Mouse (Mus musculus): ENCODE results near the gene Dapk2. TPM values are rescaled to one million over a fixed set of nuclear protein-coding genes. Genes with fewer than 3 reads are reported as not detected.

Dapk2 gene
- polyA plus RNA-seq, 2 experiments: 11.7 to 25.2 TPM

- Histone ChIP-seq H3K9ac (replicated peaks) (no peak overlapping the region), H3K27ac (no peak overlapping the region), H3K27me3 (ENCODE audit: control insufficient read depth, insufficient read depth, low read length) (no peaks in the 10 kb centered on the region; the same call in 1 of the 2 replicates), H3K4me2 (ENCODE audit: low read depth) (no peak overlapping the region), H3K4me3 (ENCODE audit: insufficient read depth in 1 of 2, low read depth in 2 of 2, low read length in 2 of 2) (no peak overlapping the region), H3K4me1 (replicated peaks; ENCODE audit: control insufficient read depth in 2 of 2, insufficient read depth in 2 of 2, low read length in 1 of 2) (peaks cover 5 to 13% of the 10 kb centered on the region in 2 experiments), H3K36me3 (replicated peaks; ENCODE audit: control insufficient read depth, insufficient read depth, low read depth) (no peaks in the 10 kb centered on the region), H3K9me3 (ENCODE audit: control insufficient read depth, low read length) (no peaks in the 10 kb centered on the region)
- ATAC-seq (ENCODE audit: insufficient read depth) (no peak), DNase-seq (ENCODE audit: low read depth in 3 of 3, low spot score in 3 of 3) (no peak)
- no peak for TF ChIP-seq CTCF (IDR thresholded peaks at IDR 0.05; ENCODE audit: low read depth)
- TF ChIP-seq EP300 (IDR thresholded peaks at IDR 0.05; ENCODE audit: low read depth): no peak
- WGBS (ENCODE audit: insufficient replicate concordance): 38% methylated on average over 2 of the region's 2 CpGs
Measured at GRCm38 (mm10) chr9:66300448-66301027, 142.5 kb downstream of the Dapk2 start.

GRCm38 (mm10) chr9:66304320-66305090 is 146.5 kb downstream of the Dapk2 start:
- no peak overlapping the region for H3K27ac ChIP-seq
- no peaks in the 10 kb centered on the region; the same call in 1 of the 2 replicates for H3K27me3 ChIP-seq (ENCODE audit: control insufficient read depth, insufficient read depth, low read length)
- DNase-seq (ENCODE audit: low read depth in 3 of 3, low spot score in 3 of 3) (peak; percentile 23 to 37 (median 30)), ATAC-seq (ENCODE audit: insufficient read depth) (peak; percentile 28; the same call in 1 of the 2 replicates)
- WGBS (ENCODE audit: insufficient replicate concordance): 79% methylated on average over 3 of the region's 3 CpGs
- no peaks in the 10 kb centered on the region for H3K36me3 ChIP-seq (replicated peaks; ENCODE audit: control insufficient read depth, insufficient read depth, low read depth)
- peak overlapping the region; percentile 70 for H3K4me2 ChIP-seq (ENCODE audit: low read depth)
- H3K9me3 ChIP-seq (ENCODE audit: control insufficient read depth, low read length): no peaks in the 10 kb centered on the region
- H3K9ac ChIP-seq (replicated peaks): no peak overlapping the region
- peak overlapping the region in 1 of 2 experiments; percentile 52; a peak in 1 of 4 replicates for H3K4me3 ChIP-seq (ENCODE audit: insufficient read depth in 1 of 2, low read depth in 2 of 2, low read length in 2 of 2)
- peaks cover 5 to 12% of the 10 kb centered on the region in 2 experiments for H3K4me1 ChIP-seq (replicated peaks; ENCODE audit: control insufficient read depth in 2 of 2, insufficient read depth in 2 of 2, low read length in 1 of 2)
- TF ChIP-seq CTCF (IDR thresholded peaks at IDR 0.05; ENCODE audit: low read depth): no peak
- no peak for TF ChIP-seq EP300 (IDR thresholded peaks at IDR 0.05; ENCODE audit: low read depth)

GRCm38 (mm10) chr9:66305121-66306112 is 147.4 kb downstream of the Dapk2 start:
- DNase-seq (ENCODE audit: low read depth in 3 of 3, low spot score in 3 of 3) (no peak), ATAC-seq (ENCODE audit: insufficient read depth) (no peak)
- Histone ChIP-seq H3K36me3 (replicated peaks; ENCODE audit: control insufficient read depth, insufficient read depth, low read depth) (no peaks in the 10 kb centered on the region), H3K27ac (no peak overlapping the region), H3K9me3 (ENCODE audit: control insufficient read depth, low read length) (no peaks in the 10 kb centered on the region), H3K9ac (replicated peaks) (peak overlapping the region; percentile 52), H3K4me1 (replicated peaks; ENCODE audit: control insufficient read depth in 2 of 2, insufficient read depth in 2 of 2, low read length in 1 of 2) (peaks cover 5 to 12% of the 10 kb centered on the region in 2 experiments), H3K27me3 (ENCODE audit: control insufficient read depth, insufficient read depth, low read length) (no peaks in the 10 kb centered on the region; the same call in 1 of the 2 replicates), H3K4me2 (ENCODE audit: low read depth) (peak overlapping the region; percentile 70), H3K4me3 (ENCODE audit: insufficient read depth in 1 of 2, low read depth in 2 of 2, low read length in 2 of 2) (peak overlapping the region; percentile 52 to 56)
- TF ChIP-seq EP300 (IDR thresholded peaks at IDR 0.05; ENCODE audit: low read depth) (no peak), CTCF (IDR thresholded peaks at IDR 0.05; ENCODE audit: low read depth) (no peak)
- 37% methylated on average over 25 of the region's 25 CpGs for WGBS (ENCODE audit: insufficient replicate concordance)

GRCm38 (mm10) chr9:66306414-66306813 is 148.4 kb downstream of the Dapk2 start:
- no peak for ATAC-seq (ENCODE audit: insufficient read depth)

More at GRCm38 (mm10) chr9:66306414-66306813, 148.4 kb downstream of the Dapk2 start:
- Histone ChIP-seq H3K4me1 (replicated peaks; ENCODE audit: control insufficient read depth in 2 of 2, insufficient read depth in 2 of 2, low read length in 1 of 2) (peaks cover 5 to 12% of the 10 kb centered on the region in 2 experiments), H3K9me3 (ENCODE audit: control insufficient read depth, low read length) (no peaks in the 10 kb centered on the region), H3K27ac (no peak overlapping the region), H3K4me2 (ENCODE audit: low read depth) (no peak overlapping the region), H3K36me3 (replicated peaks; ENCODE audit: control insufficient read depth, insufficient read depth, low read depth) (no peaks in the 10 kb centered on the region), H3K9ac (replicated peaks) (no peak overlapping the region), H3K4me3 (ENCODE audit: insufficient read depth in 1 of 2, low read depth in 2 of 2, low read length in 2 of 2) (no peak overlapping the region), H3K27me3 (ENCODE audit: control insufficient read depth, insufficient read depth, low read length) (no peaks in the 10 kb centered on the region; the same call in 1 of the 2 replicates)
- DNase-seq (ENCODE audit: low read depth in 3 of 3, low spot score in 3 of 3): no peak
- 56% methylated on average over 3 of the region's 3 CpGs for WGBS (ENCODE audit: insufficient replicate concordance)
- no peak for TF ChIP-seq EP300 (IDR thresholded peaks at IDR 0.05; ENCODE audit: low read depth)
- no peak for TF ChIP-seq CTCF (IDR thresholded peaks at IDR 0.05; ENCODE audit: low read depth)

Measured in liver, embryonic 14.5 days (tissue).